Mouse (Mus musculus) layer of hippocampus, adult 18-20 months (tissue): ENCODE data around the gene Sdhd. TPM values are rescaled to one million over a fixed set of nuclear protein-coding genes. Genes with fewer than 3 reads are reported as not detected.

Source experiments
- total RNA-seq, 2 experiments: library from RNA; stranded (reverse); gene quantifications; 2 replicates each; pipeline ENCODE4 v1.2.3; 2021

Gene Sdhd
- total RNA-seq, 2 experiments from 2014 or later, result 118 to 124 TPM

Other genes starting within 250 kb of the Sdhd start
- under 1 TPM in 1 of 2 experiments, not detected in 1; 0.25 TPM for gene Plet1, start 109.3 kb downstream of the Sdhd start, total RNA-seq
- 10 to 100 TPM; 30.7 to 36.7 TPM for gene Pts, start 75.1 kb downstream of the Sdhd start, total RNA-seq
- 10 to 100 TPM; 25.1 to 27.9 TPM for gene Il18, start 49.0 kb downstream of the Sdhd start, total RNA-seq
- gene Bco2, start 48.6 kb downstream of the Sdhd start, total RNA-seq, result 1 to 10 TPM; 4.0 to 4.1 TPM
- gene Tex12, start 42.5 kb downstream of the Sdhd start, total RNA-seq, result not detected
- gene Timm8b, start 98 bp upstream of the Sdhd start, total RNA-seq, result 100 to 1,000 TPM; 212 to 222 TPM
- 1 to 10 TPM; 2.3 to 2.8 TPM for gene Pih1d2, start 13.5 kb upstream of the Sdhd start, total RNA-seq
- 10 to 100 TPM; 18.3 to 19.5 TPM for gene Nkapd1, start 13.7 kb upstream of the Sdhd start, total RNA-seq
- gene Dlat, start 56.0 kb upstream of the Sdhd start, total RNA-seq, result 100 to 1,000 TPM; 122 to 124 TPM
- gene Dixdc1, start 135.7 kb upstream of the Sdhd start, total RNA-seq, result 10 to 100 TPM; 77.1 to 84.1 TPM
- gene 2310030G06Rik, start 142.7 kb upstream of the Sdhd start, total RNA-seq, result 1 to 10 TPM; 1.2 to 1.5 TPM
- gene Cryab, start 147.5 kb upstream of the Sdhd start, total RNA-seq, result 100 to 1,000 TPM; 171 to 201 TPM
- gene Hspb2, start 148.5 kb upstream of the Sdhd start, total RNA-seq, result 1 to 10 TPM in 1 of 2 experiments, under 1 TPM in 1; 0.67 to 1.9 TPM
- 1 to 10 TPM; 5.2 to 5.9 TPM for gene Fdxacb1, start 164.4 kb upstream of the Sdhd start, total RNA-seq
- 10 to 100 TPM; 27.3 to 28.0 TPM for gene Alg9, start 171.2 kb upstream of the Sdhd start, total RNA-seq
- 10 to 100 TPM; 27.4 to 32.7 TPM for gene 1110032A03Rik, start 171.7 kb upstream of the Sdhd start, total RNA-seq
- gene Ppp2r1b, start 241.5 kb upstream of the Sdhd start, total RNA-seq, result 10 to 100 TPM; 17.4 to 17.7 TPM